Mouse (Mus musculus): ENCODE measurements around the gene Ppm1h.

DNA sequence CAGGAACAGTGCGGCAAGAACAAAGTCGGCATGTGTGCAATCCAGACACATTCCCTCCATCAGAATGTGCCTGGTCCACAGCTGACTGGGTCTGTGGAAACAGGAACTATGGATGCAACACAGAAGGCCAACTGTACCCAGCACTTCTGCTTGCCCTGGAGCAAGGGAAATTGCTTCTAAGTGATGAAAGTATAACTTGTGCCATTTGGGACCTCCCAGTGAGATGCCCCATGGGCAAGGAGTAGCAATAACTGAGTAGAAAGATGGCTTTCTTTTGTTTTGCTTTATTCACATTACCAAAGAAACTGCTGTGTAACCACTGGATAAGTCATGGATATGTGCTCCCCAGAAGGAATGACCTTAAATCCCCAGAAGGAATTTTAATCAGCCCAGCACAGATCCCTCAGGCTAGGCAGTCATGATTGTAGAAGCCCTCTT is 169.5 kb downstream of the Ppm1h start:
- no peak for TF ChIP-seq POLR2A (IDR thresholded peaks at IDR 0.05; ENCODE audit: borderline replicate concordance, extremely low read depth, insufficient read depth, insufficient read length, poor library complexity, severe bottlenecking)
- no peak for TF ChIP-seq CTCF (IDR thresholded peaks at IDR 0.05; ENCODE audit: borderline replicate concordance, extremely low read depth, insufficient read depth, insufficient read length)

Data from brain, embryonic 14.5 days (tissue).